ENCODE assay signal across 13 mouse cellular contexts in the genomic region with DNA sequence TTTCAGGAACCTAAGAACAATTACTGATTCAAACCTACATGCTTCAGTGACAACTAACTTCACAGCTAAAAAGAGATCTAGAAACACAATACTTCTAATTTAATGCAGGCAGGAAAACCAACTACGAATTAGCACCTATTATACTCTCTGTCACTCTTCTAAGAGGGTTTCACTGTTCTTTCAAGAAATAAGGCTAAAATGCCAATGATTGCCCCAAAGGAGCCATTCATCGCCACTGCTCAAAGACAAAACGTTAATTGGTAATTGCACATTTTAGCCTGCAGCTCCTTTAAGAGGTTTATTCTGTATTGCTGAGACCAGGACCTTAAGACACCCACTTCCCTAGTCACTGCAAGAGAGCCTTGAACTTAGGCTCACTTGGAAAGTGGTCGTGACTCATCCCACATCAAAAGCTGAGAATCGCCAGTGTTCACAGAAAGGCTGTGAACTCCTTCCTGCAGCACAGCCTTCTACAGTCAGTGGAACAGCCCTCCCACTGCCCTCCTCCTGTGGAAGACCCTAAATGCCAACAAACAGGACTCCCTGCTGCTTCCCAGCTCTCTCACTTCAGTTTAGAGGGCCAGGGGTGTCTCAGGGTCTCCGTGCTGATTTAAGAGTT. TPM values are rescaled to one million over a fixed set of nuclear protein-coding genes. Genes with fewer than 3 reads are reported as not detected.
DNase-seq lines count a peak whose midpoint lies in the region; ATAC-seq and TF ChIP-seq lines count a peak whose summit lies in the region.
"Had no signal": no experiment of that assay in that cellular context is flagged by ENCODE, and none has a peak within 500 bp of the region (broad histone marks: within the 10 kb centered on the region; RNA-seq: fewer than 3 reads in every experiment).

No protein-coding gene starts in this region.

- no peak overlapping the region for H3K9ac ChIP-seq in hindbrain, embryonic 11.5 days (ENCODE audit: low read depth, low read length)
- H3K9ac ChIP-seq in hindbrain, postnatal 0 days (replicated peaks; ENCODE audit: low read length), result no peak overlapping the region
- H3K9ac ChIP-seq: liver, embryonic 12.5 days had no signal

- TF ChIP-seq CTCF in hindbrain, postnatal 0 days (IDR thresholded peaks at IDR 0.05; ENCODE audit: low read depth), result no peak

- WGBS in hindbrain, embryonic 11.5 days, result 30% methylated on average over 6 of the region's 6 CpGs
- WGBS in hindbrain, postnatal 0 days, result 26% methylated on average over 6 of the region's 6 CpGs

- no peaks in the 10 kb centered on the region for H3K36me3 ChIP-seq in hindbrain, embryonic 11.5 days (ENCODE audit: control insufficient read depth, insufficient read depth, low read length)
- peaks cover 20% of the 10 kb centered on the region; the same call in 1 of the 2 replicates for H3K36me3 ChIP-seq in hindbrain, postnatal 0 days (ENCODE audit: insufficient read depth, low read length)

- H3K4me1 ChIP-seq in hindbrain, embryonic 11.5 days (replicated peaks; ENCODE audit: control insufficient read depth, insufficient read depth, low read length), result peaks cover 3% of the 10 kb centered on the region
- 0 out of 2 replicates have a peak, but pooled peaks cover 4% of the 10 kb centered on the region for H3K4me1 ChIP-seq in hindbrain, postnatal 0 days (ENCODE audit: insufficient read depth, low read length)
- H3K4me1 ChIP-seq: liver, embryonic 12.5 days had no signal

- no peak overlapping the region for H3K27ac ChIP-seq in hindbrain, embryonic 11.5 days (ENCODE audit: low read depth, low read length)
- H3K27ac ChIP-seq in hindbrain, postnatal 0 days, result no peak overlapping the region
- H3K27ac ChIP-seq: heart, adult 2 months; liver, embryonic 12.5 days; macrophage had no signal

- peak; percentile 11 for DNase-seq in hindbrain, embryonic 11.5 days (ENCODE audit: low spot score)
- no peak for DNase-seq in hindbrain, postnatal 0 days (ENCODE audit: low spot score)
- DNase-seq in T-cell, adult 2 months (ENCODE audit: low spot score), result peak; percentile 32
- peak; percentile 27 for DNase-seq in embryo, embryonic 9.5 days (ENCODE audit: extremely low spot score)
- peak; percentile 52 for DNase-seq in induced T-regulatory cell, adult 2 months (ENCODE audit: low read depth)
- no peak for DNase-seq in lung, postnatal 4 days
- no peak for DNase-seq in layer of hippocampus, adult 8-10 months (ENCODE audit: low spot score in 2 of 2)
- no peak for DNase-seq in left cerebral cortex, postnatal 25 days (ENCODE audit: low spot score in 2 of 2)
- DNase-seq: heart, adult 2 months; layer of hippocampus, adult 9-11 months had no signal

- no peak overlapping the region for H3K4me2 ChIP-seq in hindbrain, embryonic 11.5 days (replicated peaks; ENCODE audit: low read depth, low read length)
- no peak overlapping the region for H3K4me2 ChIP-seq in hindbrain, postnatal 0 days (ENCODE audit: low read depth, low read length)
- H3K4me2 ChIP-seq: liver, embryonic 12.5 days had no signal

- intact Hi-C loops in left cerebral cortex, postnatal 25 days (cut with DNase I), result no loop called here

- ATAC-seq in hindbrain, embryonic 11.5 days (ENCODE audit: low FRiP score), result no peak
- ATAC-seq in hindbrain, postnatal 0 days, result no peak
- ATAC-seq: liver, embryonic 12.5 days; Patski had no signal

- H3K4me3 ChIP-seq in hindbrain, embryonic 11.5 days (ENCODE audit: low read depth, low read length), result no peak overlapping the region
- H3K4me3 ChIP-seq in hindbrain, postnatal 0 days (ENCODE audit: low read length), result no peak overlapping the region
- H3K4me3 ChIP-seq: heart, adult 2 months; liver, embryonic 12.5 days had no signal

- no peaks in the 10 kb centered on the region for H3K27me3 ChIP-seq in hindbrain, embryonic 11.5 days (ENCODE audit: control insufficient read depth, insufficient read depth, low read length)
- no peaks in the 10 kb centered on the region for H3K27me3 ChIP-seq in hindbrain, postnatal 0 days (ENCODE audit: insufficient read depth, low read length)
- H3K27me3 ChIP-seq: liver, embryonic 12.5 days; Patski had no signal

- H3K9me3 ChIP-seq in hindbrain, embryonic 11.5 days (ENCODE audit: control insufficient read depth, low read length), result no peaks in the 10 kb centered on the region
- H3K9me3 ChIP-seq in hindbrain, postnatal 0 days (ENCODE audit: low read length), result no peaks in the 10 kb centered on the region
- H3K9me3 ChIP-seq: liver, embryonic 12.5 days had no signal

RNA-seq across cellular contexts. Expression of a gene that starts 42.2 kb away (rescaled TPM):
- polyA plus RNA-seq in hindbrain, embryonic 11.5 days (2014; fragmentation: Nextera tagmentation; extraction: Ambion mirVana), result 113 and 129 TPM in 2 replicates
- total RNA-seq in hindbrain, postnatal 0 days (2014; rRNA removed), result 95.0 and 120 TPM in 2 replicates
- 115 and 120 TPM in 2 replicates for polyA plus RNA-seq in hindbrain, postnatal 0 days (2015; fragmentation: Nextera tagmentation; extraction: Ambion mirVana)
- total RNA-seq in layer of hippocampus, adult 8-10 months (2022), result 10 to 100 TPM; 18.3 to 24.0 (median 22.9) TPM
- 10 to 100 TPM; 37.7 to 38.8 TPM for total RNA-seq in left cerebral cortex, postnatal 25 days (2021)

Comparison
In these comparisons a context has a peak if more than half of its experiments do, and no peak if none do; other contexts are left out.
1. DNase-seq: peak in hindbrain, embryonic 11.5 days (single experiment), T-cell, adult 2 months (single experiment), embryo, embryonic 9.5 days (single experiment) and induced T-regulatory cell, adult 2 months (single experiment); none in hindbrain, postnatal 0 days (single experiment), lung, postnatal 4 days (0 of 2), layer of hippocampus, adult 8-10 months (0 of 2) and left cerebral cortex, postnatal 25 days (0 of 2).